Mouse (Mus musculus) MEL (cell line): Measurements from ENCODE around the gene Kcnk18. TPM values are rescaled to one million over a fixed set of nuclear protein-coding genes. Genes with fewer than 3 reads are reported as not detected.

Experiments
- DNase-seq: peaks from one replicate; pipeline ENCODE4 v3.0.0; 2011; ENCODE audit warnings: low read depth, low spot score
- H3K27ac ChIP-seq: 2 replicates; pipeline ENCODE4 v1.5.1; 2012; ENCODE audit warnings: low read depth, mild to moderate bottlenecking, control low read depth, low read length, moderate library complexity; ENCODE audit not compliant: control insufficient read depth
- H3K27me3 ChIP-seq, 2 experiments: fragments of 150-350 bp in 1 of 2; sonication (generic) in 1 of 2; 2 replicates each; pipeline ENCODE4 v1.6.1; 2012; ENCODE audit warnings: low read length in 2 of 2, mild to moderate bottlenecking in 2 of 2, improper control_type of control experiment in 1 of 2, moderate library complexity in 1 of 2; ENCODE audit not compliant: insufficient read depth in 2 of 2, control insufficient read depth in 1 of 2
- H3K36me3 ChIP-seq, 2 experiments: 2 replicates each; pipeline ENCODE4 v1.6.1; 2012 to 2014; ENCODE audit warnings: low read length in 2 of 2, improper control_type of control experiment in 1 of 2, inconsistent platforms in 1 of 2, mild to moderate bottlenecking in 1 of 2; ENCODE audit not compliant: insufficient read depth in 2 of 2, control insufficient read depth in 1 of 2
- H3K4me1 ChIP-seq, 2 experiments: fragments of 150-350 bp in 1 of 2; sonication (generic) in 1 of 2; 2 replicates each; pipeline ENCODE4 v1.6.1; 2012; ENCODE audit warnings: low read length in 2 of 2, improper control_type of control experiment in 1 of 2, mild to moderate bottlenecking in 1 of 2; ENCODE audit not compliant: insufficient read depth in 2 of 2, control insufficient read depth in 1 of 2
- H3K4me3 ChIP-seq, 2 experiments: fragments of 150-350 bp in 1 of 2; sonication (generic) in 1 of 2; 2 replicates each; pipeline ENCODE4 v1.5.1; 2012; ENCODE audit warnings: low read depth in 2 of 2, low read length in 2 of 2, mild to moderate bottlenecking in 2 of 2, moderate library complexity in 2 of 2, control low read depth in 1 of 2, improper control_type of control experiment in 1 of 2; ENCODE audit not compliant: control insufficient read depth in 1 of 2, insufficient read depth in 1 of 2
- H3K79me2 ChIP-seq: 2 replicates; pipeline ENCODE4 v1.6.1; 2012; ENCODE audit warnings: mild to moderate bottlenecking, low read length, moderate library complexity; ENCODE audit not compliant: control insufficient read depth, poor library complexity, insufficient read depth
- H3K9ac ChIP-seq: 2 replicates; pipeline ENCODE4 v1.6.1; 2012; ENCODE audit warnings: low read depth, mild to moderate bottlenecking, control low read depth, low read length, moderate library complexity; ENCODE audit not compliant: control insufficient read depth, poor library complexity, severe bottlenecking
- H3K9me3 ChIP-seq: fragments of 150-350 bp; sonication (generic); replicated peaks from 2 replicates; pipeline ENCODE4 v1.6.1; 2012; ENCODE audit warnings: mild to moderate bottlenecking, low read length, improper control_type of control experiment, moderate library complexity; ENCODE audit not compliant: insufficient read depth
- CHD1 ChIP-seq: IDR thresholded peaks from 2 replicates; pipeline ENCODE4 v1.6.1; 2012; ENCODE audit warnings: low read depth, mild to moderate bottlenecking, inconsistent platforms, low read length, improper control_type of control experiment
- CHD2 ChIP-seq: IDR thresholded peaks from 2 replicates; pipeline ENCODE4 v1.6.1; 2011; ENCODE audit warnings: low read length, improper control_type of control experiment
- CTCF ChIP-seq, 3 experiments: IDR thresholded peaks in 2 of 3; conservative IDR thresholded peaks in 1 of 3; 2 replicates each; pipeline ENCODE4 v1.5.1; 2011 to 2012; ENCODE audit warnings: low read length in 3 of 3, low read depth in 2 of 3, mild to moderate bottlenecking in 2 of 3, improper control_type of control experiment in 1 of 3, inconsistent platforms in 1 of 3, mixed read lengths in 1 of 3, moderate library complexity in 1 of 3; ENCODE audit not compliant: control insufficient read depth in 1 of 3, insufficient read depth in 1 of 3, poor library complexity in 1 of 3, severe bottlenecking in 1 of 3
- E2F4 ChIP-seq: IDR thresholded peaks from 2 replicates; pipeline ENCODE4 v1.6.1; 2011; ENCODE audit warnings: low read depth, low read length, improper control_type of control experiment, borderline replicate concordance
- ELF1 ChIP-seq: IDR thresholded peaks from 2 replicates; pipeline ENCODE4 v1.6.1; 2014; ENCODE audit warnings: low read depth, mild to moderate bottlenecking, inconsistent platforms, low read length, improper control_type of control experiment, moderate library complexity
- EP300 ChIP-seq, 2 experiments: IDR thresholded peaks; 2 replicates each; pipeline ENCODE4 v1.6.1; 2011; ENCODE audit warnings: improper control_type of control experiment in 2 of 2, low read length in 2 of 2, low read depth in 1 of 2, mild to moderate bottlenecking in 1 of 2
- ETS1 ChIP-seq: IDR thresholded peaks from 2 replicates; pipeline ENCODE4 v1.6.1; 2012; ENCODE audit warnings: low read depth, mild to moderate bottlenecking, inconsistent platforms, low read length, improper control_type of control experiment, moderate library complexity
- GABPA ChIP-seq: IDR thresholded peaks from 2 replicates; pipeline ENCODE4 v1.6.1; 2012; ENCODE audit warnings: low read depth, mild to moderate bottlenecking, inconsistent platforms, low read length, improper control_type of control experiment, moderate library complexity
- GATA1 ChIP-seq: IDR thresholded peaks from 2 replicates; pipeline ENCODE4 v1.6.1; 2011; ENCODE audit warnings: low read depth, low read length, improper control_type of control experiment
- JUND ChIP-seq: IDR thresholded peaks from 2 replicates; pipeline ENCODE4 v1.6.1; 2011; ENCODE audit warnings: low read depth, mild to moderate bottlenecking, improper control_type of control experiment, low read length
- KAT2A ChIP-seq: conservative IDR thresholded peaks from 2 replicates; pipeline ENCODE4 v1.6.1; 2012; ENCODE audit warnings: low read depth, low read length, improper control_type of control experiment, inconsistent platforms
- MAX ChIP-seq: IDR thresholded peaks from 2 replicates; pipeline ENCODE4 v1.6.1; 2011; ENCODE audit warnings: low read length, improper control_type of control experiment
- MEF2A ChIP-seq: IDR thresholded peaks from 2 replicates; pipeline ENCODE4 v1.6.1; 2014; ENCODE audit warnings: low read depth, mild to moderate bottlenecking, inconsistent platforms, low read length, improper control_type of control experiment; ENCODE audit not compliant: poor library complexity, insufficient replicate concordance, severe bottlenecking; ENCODE audit errors: extremely low read depth
- MYC ChIP-seq: IDR thresholded peaks from 2 replicates; pipeline ENCODE4 v1.6.1; 2011; ENCODE audit warnings: low read depth, mild to moderate bottlenecking, low read length, improper control_type of control experiment, moderate library complexity
- POLR2A ChIP-seq, 2 experiments: IDR thresholded peaks; 2 replicates each; pipeline ENCODE4 v1.6.1; 2011 to 2012; ENCODE audit warnings: low read length in 2 of 2, mild to moderate bottlenecking in 2 of 2, control low read depth in 1 of 2, improper control_type of control experiment in 1 of 2, low read depth in 1 of 2, moderate library complexity in 1 of 2; ENCODE audit not compliant: control insufficient read depth in 1 of 2, insufficient read depth in 1 of 2, poor library complexity in 1 of 2
- RAD21 ChIP-seq: IDR thresholded peaks from 2 replicates; pipeline ENCODE4 v1.6.1; 2011; ENCODE audit warnings: mild to moderate bottlenecking, low read depth, low read length, improper control_type of control experiment
- RCOR1 ChIP-seq: IDR thresholded peaks from 2 replicates; pipeline ENCODE4 v1.6.1; 2012; ENCODE audit warnings: low read depth, mild to moderate bottlenecking, inconsistent platforms, low read length, improper control_type of control experiment
- SMC3 ChIP-seq: IDR thresholded peaks from 2 replicates; pipeline ENCODE4 v1.6.1; 2011; ENCODE audit warnings: low read depth, low read length, improper control_type of control experiment
- TAL1 ChIP-seq: IDR thresholded peaks from 2 replicates; pipeline ENCODE4 v1.6.1; 2012; ENCODE audit warnings: mild to moderate bottlenecking, inconsistent platforms, low read length, moderate library complexity, mixed read lengths
- TBP ChIP-seq: IDR thresholded peaks from 2 replicates; pipeline ENCODE4 v1.8.0; 2011; ENCODE audit warnings: low read depth, low read length, improper control_type of control experiment
- TCF12 ChIP-seq: IDR thresholded peaks from 2 replicates; pipeline ENCODE4 v1.6.1; 2014; ENCODE audit warnings: low read depth, mild to moderate bottlenecking, inconsistent platforms, low read length, improper control_type of control experiment, moderate library complexity
- USF1 ChIP-seq: IDR thresholded peaks from 2 replicates; pipeline ENCODE4 v1.6.1; 2014; ENCODE audit warnings: low read depth, mild to moderate bottlenecking, inconsistent platforms, low read length, improper control_type of control experiment, moderate library complexity
- USF2 ChIP-seq, 2 experiments: IDR thresholded peaks; 2 replicates each; pipeline ENCODE4 v1.6.1; 2011 to 2012; ENCODE audit warnings: improper control_type of control experiment in 2 of 2, low read length in 2 of 2, borderline replicate concordance in 1 of 2, inconsistent platforms in 1 of 2, low read depth in 1 of 2, mild to moderate bottlenecking in 1 of 2; ENCODE audit not compliant: insufficient read depth in 1 of 2
- ZC3H11A ChIP-seq: IDR thresholded peaks from 2 replicates; pipeline ENCODE4 v1.6.1; 2012; ENCODE audit warnings: low read depth, mild to moderate bottlenecking, inconsistent platforms, low read length, improper control_type of control experiment
- ZKSCAN1 ChIP-seq: IDR thresholded peaks from 2 replicates; pipeline ENCODE4 v1.6.1; 2012; ENCODE audit warnings: low read depth, mild to moderate bottlenecking, inconsistent platforms, low read length, improper control_type of control experiment, moderate library complexity
- ZMIZ1 ChIP-seq: IDR thresholded peaks from 2 replicates; pipeline ENCODE4 v1.6.1; 2012; ENCODE audit warnings: low read depth, mild to moderate bottlenecking, inconsistent platforms, low read length, improper control_type of control experiment, moderate library complexity
- ZNF384 ChIP-seq: IDR thresholded peaks from 2 replicates; pipeline ENCODE4 v1.6.1; 2012; ENCODE audit warnings: low read depth, mild to moderate bottlenecking, inconsistent platforms, low read length, improper control_type of control experiment
- polyA plus RNA-seq, 2 experiments: library from polyadenylated mRNA; stranded (reverse) in 1 of 2; unstranded in 1 of 2; fragments of >175 nt in 1 of 2; fragments of >200 nt in 1 of 2; gene quantifications; 2 replicates each; pipeline versions ENCODE4 v1.2.1 to v1.2.4; 2012; ENCODE audit warnings: low replicate concordance in 2 of 2, low read depth in 1 of 2; ENCODE audit not compliant: insufficient read length in 2 of 2, insufficient read depth in 1 of 2, missing spikeins in 1 of 2
- total RNA-seq: library from RNA; depleted of rRNA; stranded (reverse); fragments of 300-350 nt; gene quantifications from 2 replicates; pipeline ENCODE4 v1.2.3, GENCODE M21; 2012

The Kcnk18 gene
- total and polyA plus RNA-seq, 3 experiments = not detected

GRCm38 (mm10) chr19:59235001-59235400 is 16.0 kb downstream of the Kcnk18 start:
- TF ChIP-seq GATA1 (no peak), RCOR1 (no peak), MEF2A (no peak), TCF12 (no peak), ELF1 (no peak), CHD1 (no peak), RAD21 (no peak), POLR2A (IDR thresholded peaks at IDR 0.05; ENCODE audit: control insufficient read depth in 1 of 2, insufficient read depth in 1 of 2, low read depth in 1 of 2, low read length in 2 of 2, poor library complexity in 1 of 2) (no peak), ZNF384 (no peak), ETS1 (no peak), ZC3H11A (no peak), MAX (no peak), E2F4 (no peak), TAL1 (no peak), JUND (no peak), TBP (no peak), GABPA (no peak)
- no peak overlapping the region for H3K9ac ChIP-seq
- no peaks in the 10 kb centered on the region for H3K36me3 ChIP-seq
- no peaks in the 10 kb centered on the region for H3K4me1 ChIP-seq
- no peaks in the 10 kb centered on the region for H3K79me2 ChIP-seq
- no peaks in the 10 kb centered on the region; a peak in 1 of 4 replicates for H3K27me3 ChIP-seq
- no peaks in the 10 kb centered on the region for H3K9me3 ChIP-seq
- no peak overlapping the region for H3K27ac ChIP-seq
- H3K4me3 ChIP-seq = no peak overlapping the region
- no peak for DNase-seq

- Histone ChIP-seq H3K9ac (no peak overlapping the region), H3K27me3 (no peaks in the 10 kb centered on the region; a peak in 1 of 4 replicates), H3K36me3 (no peaks in the 10 kb centered on the region), H3K27ac (no peak overlapping the region), H3K4me1 (no peaks in the 10 kb centered on the region), H3K9me3 (no peaks in the 10 kb centered on the region), H3K4me3 (no peak overlapping the region), H3K79me2 (no peaks in the 10 kb centered on the region)
- TF ChIP-seq RCOR1 = no peak
- no peak for TF ChIP-seq SMC3
- no peak for TF ChIP-seq USF1
- TF ChIP-seq TBP = no peak
- no peak for TF ChIP-seq EP300 (IDR thresholded peaks at IDR 0.05; ENCODE audit: low read depth in 1 of 2, low read length in 2 of 2)
- TF ChIP-seq CTCF (IDR thresholded peaks at IDR 0.05 in 2 of 3, conservative IDR thresholded peaks at IDR 0.05 in 1 of 3; ENCODE audit: control insufficient read depth in 1 of 3, insufficient read depth in 1 of 3, low read depth in 2 of 3, low read length in 3 of 3, poor library complexity in 1 of 3, severe bottlenecking in 1 of 3) = no peak
- no peak for TF ChIP-seq CHD2
- TF ChIP-seq RAD21 = no peak
- TF ChIP-seq ZKSCAN1 = no peak
- TF ChIP-seq MYC = no peak
- no peak for TF ChIP-seq USF2 (IDR thresholded peaks at IDR 0.05; ENCODE audit: borderline replicate concordance in 1 of 2, insufficient read depth in 1 of 2, low read depth in 1 of 2, low read length in 2 of 2)
- TF ChIP-seq ZMIZ1 = no peak
- TF ChIP-seq KAT2A = no peak
- TF ChIP-seq MAX = no peak
- DNase-seq = no peak
Measured at GRCm38 (mm10) chr19:59236046-59236445, 17.0 kb downstream of the Kcnk18 start.
